Mouse (Mus musculus) heart, embryonic 10.5 days (tissue): ENCODE data around the gene Ighmbp2. TPM values are rescaled to one million over a fixed set of nuclear protein-coding genes. Genes with fewer than 3 reads are reported as not detected.
"Not testable (repeated sequence)": the region's sequence is repeated elsewhere in the genome, so short reads cannot be mapped to it uniquely, and the experiment has no call there.

Experiments used
- DNase-seq: peaks from one replicate; pipeline ENCODE4 v3.0.0-alpha.2; 2017; ENCODE audit warnings: low spot score
- H3K27ac ChIP-seq: fragments of 300-500 bp; sonication (generic); 2 replicates; pipeline ENCODE4 v1.5.1; 2016; ENCODE audit warnings: mild to moderate bottlenecking
- H3K27me3 ChIP-seq: fragments of 300-500 bp; sonication (generic); 2 replicates; pipeline ENCODE4 v1.6.1; 2016; ENCODE audit warnings: mild to moderate bottlenecking; ENCODE audit not compliant: poor library complexity, insufficient read depth, severe bottlenecking
- H3K36me3 ChIP-seq: fragments of 300-500 bp; sonication (generic); 2 replicates; pipeline ENCODE4 v1.6.1; 2016; ENCODE audit warnings: mild to moderate bottlenecking, moderate library complexity
- H3K4me1 ChIP-seq: fragments of 300-500 bp; sonication (generic); 2 replicates; pipeline ENCODE4 v1.6.1; 2016; ENCODE audit warnings: mild to moderate bottlenecking
- H3K4me3 ChIP-seq: fragments of 300-500 bp; sonication (generic); 2 replicates; pipeline ENCODE4 v1.5.1; 2016; ENCODE audit warnings: mild to moderate bottlenecking, moderate library complexity
- H3K9me3 ChIP-seq: fragments of 300-500 bp; sonication (generic); 2 replicates; pipeline ENCODE4 v1.6.1; 2016; ENCODE audit warnings: mild to moderate bottlenecking, moderate library complexity
- WGBS: fragments of 180-500 bp; shearing (Covaris S2); methylation state at CpG from one replicate; pipeline ENCODE4 v1.1.7; 2016; 5-methylcytosine and 5-hydroxymethylcytosine counted together
- microRNA-seq: library from miRNA; unstranded; fragments of <30 nt; microRNA quantifications from one replicate; pipeline ENCODE4, GENCODE M21; 2017
- polyA plus RNA-seq: library from polyadenylated mRNA; unstranded; fragments of >200 nt; fragmentation: Nextera tagmentation; extraction: Ambion mirVana; gene quantifications from 2 replicates; pipeline ENCODE4 v1.2.1, GENCODE M21; 2016

Gene Ighmbp2
- polyA plus RNA-seq, 1 experiment from 2014 or later, result 7.4 TPM

GRCm38 (mm10) chr19:3214937-3215336 is 67.9 kb downstream of the Ighmbp2 start:
- H3K4me1 ChIP-seq, H3K36me3 ChIP-seq, H3K4me3 ChIP-seq, H3K27me3 ChIP-seq, DNase-seq, H3K27ac ChIP-seq, H3K9me3 ChIP-seq: not testable (repeated sequence)
- 55% methylated on average over 1 of the region's 1 CpGs for WGBS

Small RNA genes lying within 50 kb of the gene (microRNA-seq; reads per million reads assigned to microRNA genes)
- not detected for gene Mir6984

Other genes with a start within 250 kb of the Ighmbp2 start
- 114 and 118 TPM in 2 replicates for gene Mrpl21, start 116 bp downstream of the Ighmbp2 start, polyA plus RNA-seq
- gene Cpt1a, start 39.3 kb upstream of the Ighmbp2 start, polyA plus RNA-seq, result 7.1 and 12.5 TPM in 2 replicates
- 0.21 and 1.1 TPM in 2 replicates for gene Tesmin, start 105.8 kb upstream of the Ighmbp2 start, polyA plus RNA-seq
- gene Gal, start 131.5 kb upstream of the Ighmbp2 start, polyA plus RNA-seq, result 13.5 and 14.9 TPM in 2 replicates